Mouse (Mus musculus) urinary bladder, postnatal 25 days (tissue): ENCODE results near the gene Zfp672.

Experiments
- DNase-seq: peaks from one replicate; pipeline ENCODE4 v3.0.0; 2022; ENCODE audit warnings: low spot score

The Zfp672 gene

GRCm38 (mm10) chr11:58282518-58282917, 47.6 kb downstream of the Zfp672 start:
- no peak for DNase-seq

- DNase-seq = no peak
Observed at GRCm38 (mm10) chr11:58281970-58282496, 48.1 kb downstream of the Zfp672 start.

GRCm38 (mm10) chr11:58275756-58276155, 54.4 kb downstream of the Zfp672 start:
- DNase-seq = no peak

- no peak for DNase-seq
Observed at GRCm38 (mm10) chr11:58274572-58274971, 55.6 kb downstream of the Zfp672 start, which contains the start of gene 4930438A08Rik. TSS of gene 4930438A08Rik (plus strand) at chr11:58274799.

- no peak for DNase-seq
Observed at GRCm38 (mm10) chr11:58268285-58268684, 61.9 kb downstream of the Zfp672 start.
